Mouse (Mus musculus) megakaryocyte, embryonic 14.5 days (primary cell): ENCODE measurements around the gene Gm13889. TPM values are rescaled to one million over a fixed set of nuclear protein-coding genes. Genes with fewer than 3 reads are reported as not detected.

Source experiments
- H3K27me3 ChIP-seq: replicated peaks from 2 replicates; pipeline ENCODE3; 2012; ENCODE audit warnings: inconsistent platforms
- H3K36me3 ChIP-seq: replicated peaks from 2 replicates; pipeline ENCODE3; 2012; ENCODE audit warnings: low read length, inconsistent platforms, mixed read lengths
- H3K4me1 ChIP-seq: 2 replicates; pipeline ENCODE4 v1.6.1; 2012; ENCODE audit warnings: inconsistent platforms
- H3K4me3 ChIP-seq: replicated peaks from 2 replicates; pipeline ENCODE3; 2012; ENCODE audit warnings: moderate library complexity, mild to moderate bottlenecking, inconsistent platforms
- H3K9me3 ChIP-seq: 2 replicates; pipeline ENCODE4 v1.6.1; 2012; ENCODE audit warnings: inconsistent platforms
- FLI1 ChIP-seq: IDR thresholded peaks from 2 replicates; pipeline ENCODE4 v1.6.1; 2012; ENCODE audit warnings: low read length, inconsistent platforms, mixed read lengths
- GATA1 ChIP-seq: IDR thresholded peaks from 3 replicates; pipeline ENCODE4 v1.6.1; 2012; ENCODE audit warnings: mixed read lengths, low read length, inconsistent platforms, borderline replicate concordance
- polyA plus RNA-seq: library from polyadenylated mRNA; stranded (reverse); fragments of >175 nt; gene quantifications from 2 replicates; pipeline ENCODE4 v1.2.3, GENCODE M21; 2012; ENCODE audit warnings: low replicate concordance; ENCODE audit not compliant: insufficient read depth

Gene Gm13889
- 1.7 and 2.1 TPM in 2 replicates for polyA plus RNA-seq

DNA sequence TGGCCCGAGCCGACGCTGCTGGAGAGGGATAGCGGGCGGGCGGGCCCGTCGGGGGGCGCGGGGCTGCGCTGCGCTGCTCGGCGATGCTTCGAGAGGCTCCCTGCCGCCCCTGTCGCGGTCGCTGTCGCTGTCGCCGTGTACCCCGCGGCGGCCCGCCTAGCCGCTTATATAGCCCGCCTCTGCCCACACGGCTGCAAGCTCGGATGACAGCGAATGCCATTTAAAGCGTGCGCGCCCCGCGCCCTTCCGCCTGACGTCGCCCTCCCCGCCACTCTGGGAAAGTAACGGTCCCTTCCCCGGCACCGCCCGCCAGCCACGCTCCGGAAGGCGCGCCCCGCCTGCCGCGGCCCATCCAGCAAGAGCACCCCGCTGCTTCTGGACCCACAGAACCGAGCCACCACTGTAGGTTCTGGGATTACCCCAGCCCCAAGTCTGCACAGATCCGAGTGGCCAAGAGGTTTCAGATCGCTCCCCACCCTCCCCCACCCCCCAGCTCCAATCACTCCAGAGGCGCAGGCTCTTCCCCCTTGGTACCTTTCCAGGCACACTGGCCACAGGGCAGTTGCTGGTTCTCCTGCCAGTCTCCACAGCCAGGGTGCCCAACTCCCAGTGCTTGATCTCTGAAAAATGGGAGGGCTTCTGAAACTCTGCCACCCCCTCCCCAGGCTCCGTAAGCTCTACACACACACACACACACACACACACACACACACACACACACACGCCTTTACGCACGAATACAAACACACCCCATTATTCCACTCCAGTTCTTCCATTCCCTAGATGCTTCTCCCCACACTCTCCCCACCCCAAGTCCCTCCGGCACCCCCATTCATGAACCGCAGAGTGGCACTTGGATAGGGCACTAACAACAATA, at the start of gene Gm13889:
Gm13889 (minus strand) TSS at position 294 of the 877 bp plus-strand sequence.
- Histone ChIP-seq H3K4me3 (peak within 1 kb of the TSS; percentile 90), H3K27me3 (peaks cover 96% of the 10 kb centered on the region), H3K36me3 (no peaks in the 10 kb centered on the region), H3K9me3 (peaks cover 6% of the 10 kb centered on the region; the same call in 1 of the 2 replicates), H3K4me1 (peaks cover 32% of the 10 kb centered on the region)
- no peak for TF ChIP-seq GATA1
- TF ChIP-seq FLI1: no peak

DNA sequence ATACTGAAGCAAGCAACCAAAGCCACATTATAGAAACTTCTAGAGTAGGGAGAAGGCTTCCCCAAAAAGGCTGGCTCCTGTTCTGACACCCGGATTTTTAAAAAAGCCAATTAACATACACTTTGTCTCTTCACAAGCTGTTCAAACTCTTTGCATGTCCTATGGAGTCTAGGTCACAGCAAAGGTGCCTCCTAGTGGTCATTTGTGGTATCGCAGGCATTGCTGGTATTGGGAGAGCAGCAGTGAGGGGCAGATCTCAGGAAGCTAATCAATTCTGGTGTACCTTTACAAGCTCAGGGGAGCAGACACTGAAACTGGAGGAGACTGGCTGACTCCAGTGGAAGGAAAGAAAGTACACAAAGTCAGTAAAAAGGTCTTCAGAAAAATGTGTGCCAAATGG, 45.3 kb upstream of the Gm13889 start:
- no peaks in the 10 kb centered on the region for H3K27me3 ChIP-seq
- peaks cover 14% of the 10 kb centered on the region for H3K4me1 ChIP-seq
- peaks cover 96% of the 10 kb centered on the region for H3K36me3 ChIP-seq
- TF ChIP-seq FLI1 (no peak), GATA1 (no peak)
- H3K4me3 ChIP-seq: no peak overlapping the region
- H3K9me3 ChIP-seq: no peaks in the 10 kb centered on the region

- no peak overlapping the region for H3K4me3 ChIP-seq
- H3K9me3 ChIP-seq: no peaks in the 10 kb centered on the region
- H3K27me3 ChIP-seq: no peaks in the 10 kb centered on the region
- no peak for TF ChIP-seq GATA1
- no peak for TF ChIP-seq FLI1
- peaks cover 14% of the 10 kb centered on the region for H3K4me1 ChIP-seq
- peaks cover 96% of the 10 kb centered on the region for H3K36me3 ChIP-seq
Observed at GRCm38 (mm10) chr2:94001918-94002317, 44.9 kb upstream of the Gm13889 start.

GRCm38 (mm10) chr2:94001411-94001810, 44.4 kb upstream of the Gm13889 start:
- Histone ChIP-seq H3K27me3 (no peaks in the 10 kb centered on the region), H3K4me1 (peaks cover 14% of the 10 kb centered on the region), H3K9me3 (no peaks in the 10 kb centered on the region), H3K36me3 (peaks cover 96% of the 10 kb centered on the region), H3K4me3 (no peak overlapping the region)
- TF ChIP-seq FLI1 (no peak), GATA1 (no peak)

GRCm38 (mm10) chr2:93996254-93996653, 39.3 kb upstream of the Gm13889 start, which contains the start of gene Gm27027:
Gene Gm27027 (minus strand): TSS chr2:93996354.
- TF ChIP-seq FLI1 (no peak), GATA1 (no peak)
- H3K27me3 ChIP-seq: no peaks in the 10 kb centered on the region
- peaks cover 98% of the 10 kb centered on the region for H3K36me3 ChIP-seq
- H3K9me3 ChIP-seq: no peaks in the 10 kb centered on the region
- no peak within 1 kb of the TSS for H3K4me3 ChIP-seq
- peaks cover 6% of the 10 kb centered on the region for H3K4me1 ChIP-seq

GRCm38 (mm10) chr2:93992810-93993209, 35.8 kb upstream of the Gm13889 start:
- Histone ChIP-seq H3K36me3 (peaks cover 100% of the 10 kb centered on the region), H3K4me1 (peaks cover 26% of the 10 kb centered on the region), H3K4me3 (no peak overlapping the region), H3K9me3 (no peaks in the 10 kb centered on the region), H3K27me3 (peaks cover 5% of the 10 kb centered on the region)
- TF ChIP-seq FLI1: no peak
- no peak for TF ChIP-seq GATA1

GRCm38 (mm10) chr2:93992259-93992658, 35.3 kb upstream of the Gm13889 start:
- H3K9me3 ChIP-seq: no peaks in the 10 kb centered on the region
- H3K27me3 ChIP-seq: peaks cover 7% of the 10 kb centered on the region
- H3K36me3 ChIP-seq: peaks cover 100% of the 10 kb centered on the region

DNA sequence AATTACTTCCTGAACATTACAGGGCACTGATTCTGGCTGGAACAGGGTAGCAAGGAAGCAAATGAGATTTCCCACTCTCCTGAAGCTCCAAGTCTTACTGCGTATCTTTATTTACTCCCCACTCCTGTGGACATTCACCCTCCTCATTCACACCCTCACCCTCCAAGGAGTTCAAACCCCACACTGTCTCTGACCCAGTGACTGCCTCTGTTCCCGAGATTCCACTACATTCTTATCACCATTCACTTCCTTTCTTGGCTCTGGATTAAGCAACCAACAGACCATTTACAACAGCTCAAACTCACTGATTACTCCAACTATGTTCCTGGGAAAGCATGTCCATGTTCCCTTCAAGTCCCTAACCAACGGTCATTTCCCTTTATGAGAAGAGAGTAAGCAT, 34.3 kb upstream of the Gm13889 start:
- H3K4me1 ChIP-seq: peaks cover 38% of the 10 kb centered on the region
- H3K4me3 ChIP-seq: no peak overlapping the region
- H3K9me3 ChIP-seq: no peaks in the 10 kb centered on the region
- H3K36me3 ChIP-seq: peaks cover 100% of the 10 kb centered on the region
- H3K27me3 ChIP-seq: peaks cover 9% of the 10 kb centered on the region
- no peak for TF ChIP-seq FLI1
- TF ChIP-seq GATA1: no peak

More at GRCm38 (mm10) chr2:93992259-93992658, 35.3 kb upstream of the Gm13889 start:
- peaks cover 29% of the 10 kb centered on the region for H3K4me1 ChIP-seq
- H3K4me3 ChIP-seq: no peak overlapping the region
- TF ChIP-seq GATA1: no peak
- TF ChIP-seq FLI1: no peak

DNA sequence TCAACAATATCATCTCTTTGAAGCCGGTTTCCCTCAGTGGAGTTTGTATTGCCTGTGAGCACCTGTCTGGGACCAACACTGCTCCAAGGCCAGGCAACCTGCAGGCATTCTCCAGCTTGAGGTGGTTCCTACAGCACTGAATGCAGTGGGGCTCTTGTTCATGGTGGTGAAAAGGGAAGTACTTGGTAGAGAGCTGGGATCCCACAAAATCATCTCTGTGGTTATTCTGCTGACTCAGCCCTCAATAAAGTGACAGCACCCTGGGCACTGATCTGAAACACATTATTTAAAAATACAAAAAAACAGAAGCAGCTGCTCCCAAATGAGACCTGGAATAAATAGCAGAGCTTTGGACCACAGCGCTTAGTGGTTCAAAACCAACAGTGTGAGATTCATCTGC, 31.4 kb upstream of the Gm13889 start:
- Histone ChIP-seq H3K36me3 (peaks cover 100% of the 10 kb centered on the region), H3K27me3 (peaks cover 11% of the 10 kb centered on the region), H3K4me3 (no peak overlapping the region), H3K4me1 (peaks cover 41% of the 10 kb centered on the region), H3K9me3 (no peaks in the 10 kb centered on the region)
- no peak for TF ChIP-seq FLI1
- no peak for TF ChIP-seq GATA1
